Mouse (Mus musculus): ENCODE measurements around the gene Arap2. TPM values are rescaled to one million over a fixed set of nuclear protein-coding genes. Genes with fewer than 3 reads are reported as not detected.

The Arap2 gene
- polyA plus RNA-seq, 1 experiment from 2014 or later = 20.2 TPM

GRCm38 (mm10) chr5:62716468-62716867 lies 49.5 kb downstream of the Arap2 start:
- no peak overlapping the region for H3K4me2 ChIP-seq (replicated peaks; ENCODE audit: low read depth, low read length)

GRCm38 (mm10) chr5:62715977-62716376 lies 50.0 kb downstream of the Arap2 start:
- H3K27ac ChIP-seq (ENCODE audit: low read length) = no peak overlapping the region
- DNase-seq (ENCODE audit: low spot score) = no peak
- no peaks in the 10 kb centered on the region for H3K27me3 ChIP-seq (replicated peaks; ENCODE audit: insufficient read depth, low read length)
- no peaks in the 10 kb centered on the region for H3K4me1 ChIP-seq (ENCODE audit: insufficient read depth, low read depth, low read length)
- ATAC-seq = no peak
- no peak overlapping the region for H3K4me2 ChIP-seq (replicated peaks; ENCODE audit: low read depth, low read length)
- no peak overlapping the region for H3K4me3 ChIP-seq (ENCODE audit: low read depth, low read length)
- WGBS = 59% methylated on average over 1 of the region's 1 CpGs
- H3K36me3 ChIP-seq (ENCODE audit: insufficient read depth, low read length) = no peaks in the 10 kb centered on the region
- no peak overlapping the region for H3K9ac ChIP-seq (replicated peaks; ENCODE audit: low read depth)
- TF ChIP-seq EP300 (IDR thresholded peaks at IDR 0.05) = no peak
- no peak for TF ChIP-seq CTCF (IDR thresholded peaks at IDR 0.05)
- no peaks in the 10 kb centered on the region for H3K9me3 ChIP-seq (ENCODE audit: low read length)

More at GRCm38 (mm10) chr5:62716468-62716867, 49.5 kb downstream of the Arap2 start:
- Histone ChIP-seq H3K27me3 (replicated peaks; ENCODE audit: insufficient read depth, low read length) (no peaks in the 10 kb centered on the region), H3K4me1 (ENCODE audit: insufficient read depth, low read depth, low read length) (no peaks in the 10 kb centered on the region), H3K4me3 (ENCODE audit: low read depth, low read length) (no peak overlapping the region), H3K9me3 (ENCODE audit: low read length) (no peaks in the 10 kb centered on the region), H3K27ac (ENCODE audit: low read length) (no peak overlapping the region), H3K9ac (replicated peaks; ENCODE audit: low read depth) (no peak overlapping the region), H3K36me3 (ENCODE audit: insufficient read depth, low read length) (no peaks in the 10 kb centered on the region)
- DNase-seq (ENCODE audit: low spot score) = no peak
- 84% methylated on average over 3 of the region's 3 CpGs for WGBS
- TF ChIP-seq EP300 (IDR thresholded peaks at IDR 0.05) = no peak
- TF ChIP-seq CTCF (IDR thresholded peaks at IDR 0.05) = no peak
- no peak for ATAC-seq

GRCm38 (mm10) chr5:62715436-62715835 lies 50.5 kb downstream of the Arap2 start:
- Histone ChIP-seq H3K4me2 (replicated peaks; ENCODE audit: low read depth, low read length) (no peak overlapping the region), H3K9ac (replicated peaks; ENCODE audit: low read depth) (no peak overlapping the region), H3K27ac (ENCODE audit: low read length) (no peak overlapping the region), H3K36me3 (ENCODE audit: insufficient read depth, low read length) (no peaks in the 10 kb centered on the region), H3K27me3 (replicated peaks; ENCODE audit: insufficient read depth, low read length) (no peaks in the 10 kb centered on the region), H3K9me3 (ENCODE audit: low read length) (no peaks in the 10 kb centered on the region), H3K4me3 (ENCODE audit: low read depth, low read length) (no peak overlapping the region), H3K4me1 (ENCODE audit: insufficient read depth, low read depth, low read length) (no peaks in the 10 kb centered on the region)
- TF ChIP-seq EP300 (IDR thresholded peaks at IDR 0.05) = no peak
- no peak for TF ChIP-seq CTCF (IDR thresholded peaks at IDR 0.05)
- WGBS = 25% methylated on average over 4 of the region's 4 CpGs
- DNase-seq (ENCODE audit: low spot score) (no peak), ATAC-seq (no peak)

- 62% methylated on average over 6 of the region's 6 CpGs for WGBS
- no peak overlapping the region for H3K4me3 ChIP-seq (ENCODE audit: low read depth, low read length)
- H3K27ac ChIP-seq (ENCODE audit: low read length) = no peak overlapping the region
- no peaks in the 10 kb centered on the region for H3K27me3 ChIP-seq (replicated peaks; ENCODE audit: insufficient read depth, low read length)
- no peak for DNase-seq (ENCODE audit: low spot score)
- no peak overlapping the region for H3K4me2 ChIP-seq (replicated peaks; ENCODE audit: low read depth, low read length)
- no peaks in the 10 kb centered on the region for H3K36me3 ChIP-seq (ENCODE audit: insufficient read depth, low read length)
- no peaks in the 10 kb centered on the region for H3K9me3 ChIP-seq (ENCODE audit: low read length)
- no peaks in the 10 kb centered on the region for H3K4me1 ChIP-seq (ENCODE audit: insufficient read depth, low read depth, low read length)
- H3K9ac ChIP-seq (replicated peaks; ENCODE audit: low read depth) = no peak overlapping the region
- TF ChIP-seq EP300 (IDR thresholded peaks at IDR 0.05) (no peak), CTCF (IDR thresholded peaks at IDR 0.05) (no peak)
- no peak for ATAC-seq
Observed at GRCm38 (mm10) chr5:62710955-62711354, 55.0 kb downstream of the Arap2 start.

- DNase-seq (ENCODE audit: low spot score) (peak; percentile 17), ATAC-seq (no peak)
- TF ChIP-seq EP300 (IDR thresholded peaks at IDR 0.05) (no peak), CTCF (IDR thresholded peaks at IDR 0.05) (peak; percentile 71)
- WGBS = 66% methylated on average over 7 of the region's 7 CpGs
- Histone ChIP-seq H3K4me2 (replicated peaks; ENCODE audit: low read depth, low read length) (no peak overlapping the region), H3K4me3 (ENCODE audit: low read depth, low read length) (no peak overlapping the region), H3K27me3 (replicated peaks; ENCODE audit: insufficient read depth, low read length) (no peaks in the 10 kb centered on the region), H3K4me1 (ENCODE audit: insufficient read depth, low read depth, low read length) (no peaks in the 10 kb centered on the region), H3K9ac (replicated peaks; ENCODE audit: low read depth) (no peak overlapping the region), H3K27ac (ENCODE audit: low read length) (no peak overlapping the region), H3K36me3 (ENCODE audit: insufficient read depth, low read length) (no peaks in the 10 kb centered on the region), H3K9me3 (ENCODE audit: low read length) (no peaks in the 10 kb centered on the region)
Observed at GRCm38 (mm10) chr5:62706900-62707299, 59.1 kb downstream of the Arap2 start.

GRCm38 (mm10) chr5:62689965-62690364 lies 76.0 kb downstream of the Arap2 start:
- no peak overlapping the region for H3K4me3 ChIP-seq (ENCODE audit: low read depth, low read length)
- H3K9ac ChIP-seq (replicated peaks; ENCODE audit: low read depth) = no peak overlapping the region
- H3K4me2 ChIP-seq (replicated peaks; ENCODE audit: low read depth, low read length) = no peak overlapping the region
- H3K4me1 ChIP-seq (ENCODE audit: insufficient read depth, low read depth, low read length) = no peaks in the 10 kb centered on the region
- TF ChIP-seq CTCF (IDR thresholded peaks at IDR 0.05) = no peak
- no peak for TF ChIP-seq EP300 (IDR thresholded peaks at IDR 0.05)
- H3K27ac ChIP-seq (ENCODE audit: low read length) = no peak overlapping the region
- 31% methylated on average over 4 of the region's 4 CpGs for WGBS
- H3K9me3 ChIP-seq (ENCODE audit: low read length) = no peaks in the 10 kb centered on the region
- DNase-seq (ENCODE audit: low spot score) (no peak), ATAC-seq (no peak)
- no peaks in the 10 kb centered on the region for H3K27me3 ChIP-seq (replicated peaks; ENCODE audit: insufficient read depth, low read length)
- no peaks in the 10 kb centered on the region for H3K36me3 ChIP-seq (ENCODE audit: insufficient read depth, low read length)

GRCm38 (mm10) chr5:62683751-62684150 lies 82.2 kb downstream of the Arap2 start:
- TF ChIP-seq EP300 (IDR thresholded peaks at IDR 0.05) (no peak), CTCF (IDR thresholded peaks at IDR 0.05) (no peak)
- H3K27ac ChIP-seq (ENCODE audit: low read length) = no peak overlapping the region
- H3K36me3 ChIP-seq (ENCODE audit: insufficient read depth, low read length) = no peaks in the 10 kb centered on the region
- 73% methylated on average over 3 of the region's 3 CpGs for WGBS
- no peaks in the 10 kb centered on the region for H3K9me3 ChIP-seq (ENCODE audit: low read length)
- DNase-seq (ENCODE audit: low spot score) (no peak), ATAC-seq (no peak)
- H3K4me3 ChIP-seq (ENCODE audit: low read depth, low read length) = no peak overlapping the region
- no peaks in the 10 kb centered on the region for H3K27me3 ChIP-seq (replicated peaks; ENCODE audit: insufficient read depth, low read length)
- no peaks in the 10 kb centered on the region for H3K4me1 ChIP-seq (ENCODE audit: insufficient read depth, low read depth, low read length)
- H3K9ac ChIP-seq (replicated peaks; ENCODE audit: low read depth) = no peak overlapping the region
- H3K4me2 ChIP-seq (replicated peaks; ENCODE audit: low read depth, low read length) = no peak overlapping the region
